Mouse (Mus musculus) adrenal gland, adult 8-10 months (tissue): ENCODE results near the gene Ccl3. TPM values are rescaled to one million over a fixed set of nuclear protein-coding genes. Genes with fewer than 3 reads are reported as not detected.

ENCODE experiments used
- DNase-seq: peaks from one replicate; pipeline ENCODE4 v3.0.0; 2022
- total RNA-seq, 4 experiments: library from RNA; stranded (reverse); gene quantifications; 2 replicates each; pipeline ENCODE4 v1.2.4; 2022

Ccl3 gene
- total RNA-seq, 4 experiments from 2014 or later = 0.67 to 1.1 (median 0.91) TPM

GRCm38 (mm10) chr11:83619037-83619436 lies 30.1 kb downstream of the Ccl3 start:
- no peak for DNase-seq

GRCm38 (mm10) chr11:83618238-83618637 lies 30.9 kb downstream of the Ccl3 start:
- no peak for DNase-seq

GRCm38 (mm10) chr11:83616586-83616985 lies 32.6 kb downstream of the Ccl3 start:
- no peak for DNase-seq

- no peak for DNase-seq
Measured at GRCm38 (mm10) chr11:83610900-83611299, 38.3 kb downstream of the Ccl3 start.

- DNase-seq = no peak
Measured at GRCm38 (mm10) chr11:83606396-83606795, 42.8 kb downstream of the Ccl3 start.

- DNase-seq = no peak
Measured at GRCm38 (mm10) chr11:83605535-83605934, 43.6 kb downstream of the Ccl3 start.

GRCm38 (mm10) chr11:83604698-83605097 lies 44.5 kb downstream of the Ccl3 start:
- DNase-seq = no peak

GRCm38 (mm10) chr11:83603399-83603798 lies 45.8 kb downstream of the Ccl3 start:
- DNase-seq = no peak

GRCm38 (mm10) chr11:83600576-83600975 lies 48.6 kb downstream of the Ccl3 start:
- no peak for DNase-seq

- DNase-seq = no peak
Measured at GRCm38 (mm10) chr11:83598991-83599390, 50.2 kb downstream of the Ccl3 start.

- DNase-seq = no peak
Measured at GRCm38 (mm10) chr11:83598207-83598837, 50.8 kb downstream of the Ccl3 start.

Other genes with a start within 250 kb of the Ccl3 start
- 10 to 100 TPM; 15.9 to 21.1 (median 17.8) TPM for gene Rasl10b, start 240.2 kb downstream of the Ccl3 start, total RNA-seq
- gene Gas2l2, start 219.9 kb downstream of the Ccl3 start, total RNA-seq = under 1 TPM in 1 of 4 experiments, not detected in 3; 0.19 TPM
- gene 1700020L24Rik, start 211.7 kb downstream of the Ccl3 start, total RNA-seq = under 1 TPM in 1 of 4 experiments, not detected in 3; 0.89 TPM
- 10 to 100 TPM; 15.5 to 19.1 (median 17.8) TPM for gene Mmp28, start 186.3 kb downstream of the Ccl3 start, total RNA-seq
- 10 to 100 TPM; 58.3 to 80.5 (median 68.7) TPM for gene Taf15, start 176.3 kb downstream of the Ccl3 start, total RNA-seq
- not detected for gene Heatr9, start 127.2 kb downstream of the Ccl3 start, total RNA-seq
- gene Ccl5, start 118.8 kb downstream of the Ccl3 start, total RNA-seq = 1 to 10 TPM; 2.1 to 3.8 (median 2.7) TPM
- gene Ccl9, start 70.7 kb downstream of the Ccl3 start, total RNA-seq = 10 to 100 TPM in 1 of 4 experiments, 1 to 10 TPM in 3; 3.8 to 11.6 (median 6.6) TPM
- 10 to 100 TPM; 11.5 to 22.0 (median 14.3) TPM for gene Ccl6, start 56.3 kb downstream of the Ccl3 start, total RNA-seq
- gene Rpl9-ps1, start 3.7 kb downstream of the Ccl3 start, total RNA-seq = not detected
- gene Ccl4, start 13.2 kb upstream of the Ccl3 start, total RNA-seq = 1 to 10 TPM in 1 of 4 experiments, under 1 TPM in 2, not detected in 1; 0.52 to 1.4 (median 0.59) TPM
- gene Wfdc17, start 54.6 kb upstream of the Ccl3 start, total RNA-seq = 10 to 100 TPM in 1 of 4 experiments, 1 to 10 TPM in 3; 1.4 to 12.0 (median 5.6) TPM
- gene Wfdc18, start 59.7 kb upstream of the Ccl3 start, total RNA-seq = not detected
- 1 to 10 TPM in 2 of 4 experiments, not detected in 2; 1.3 to 2.2 TPM for gene Wfdc21, start 97.6 kb upstream of the Ccl3 start, total RNA-seq
- gene Heatr6, start 104.3 kb upstream of the Ccl3 start, total RNA-seq = 10 to 100 TPM; 15.7 to 22.4 (median 18.8) TPM
- gene Hnf1b, start 200.7 kb upstream of the Ccl3 start, total RNA-seq = under 1 TPM in 2 of 4 experiments, not detected in 2; 0.11 to 0.12 TPM